Mouse (Mus musculus) adrenal gland, postnatal 14 days (tissue): ENCODE results near the gene Slc43a3. TPM values are rescaled to one million over a fixed set of nuclear protein-coding genes. Genes with fewer than 3 reads are reported as not detected.

Experiments used
- DNase-seq: peaks from one replicate; pipeline ENCODE4 v3.0.0; 2021; ENCODE audit warnings: mixed read lengths
- microRNA-seq, 2 experiments: library from miRNA; unstranded; fragments of <30 nt; microRNA quantifications; one replicate each; pipeline ENCODE4 v1.2.0; 2021
- total RNA-seq: library from RNA; stranded (reverse); gene quantifications from 2 replicates; pipeline ENCODE4 v1.2.3, GENCODE M21; 2021

Slc43a3 gene
- total RNA-seq, 1 experiment from 2014 or later = 62.5 TPM

DNA sequence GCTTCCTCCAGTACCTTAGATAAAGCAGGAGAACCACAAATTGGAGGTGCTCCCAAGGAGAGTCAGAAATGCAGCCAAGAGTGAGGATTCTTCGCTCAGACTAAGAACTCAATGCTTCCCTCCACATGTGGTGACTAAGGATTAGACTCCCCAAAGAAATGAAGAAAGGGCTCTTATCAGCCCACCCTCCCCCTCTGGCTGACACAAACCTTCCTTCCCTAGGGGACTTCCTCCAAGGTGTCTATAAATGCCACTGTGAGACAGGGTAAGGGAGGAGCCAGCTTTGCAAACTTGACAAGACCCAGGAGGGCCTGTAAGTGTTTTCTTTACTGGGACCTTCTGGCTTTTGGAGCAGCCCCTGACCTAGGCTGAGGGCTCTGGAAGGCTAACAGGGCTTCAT is 43.8 kb downstream of the Slc43a3 start, which contains the start of gene Prg2:
Prg2 (plus strand) TSS at position 274 of the 400 bp plus-strand sequence.
- no peak for DNase-seq

DNA sequence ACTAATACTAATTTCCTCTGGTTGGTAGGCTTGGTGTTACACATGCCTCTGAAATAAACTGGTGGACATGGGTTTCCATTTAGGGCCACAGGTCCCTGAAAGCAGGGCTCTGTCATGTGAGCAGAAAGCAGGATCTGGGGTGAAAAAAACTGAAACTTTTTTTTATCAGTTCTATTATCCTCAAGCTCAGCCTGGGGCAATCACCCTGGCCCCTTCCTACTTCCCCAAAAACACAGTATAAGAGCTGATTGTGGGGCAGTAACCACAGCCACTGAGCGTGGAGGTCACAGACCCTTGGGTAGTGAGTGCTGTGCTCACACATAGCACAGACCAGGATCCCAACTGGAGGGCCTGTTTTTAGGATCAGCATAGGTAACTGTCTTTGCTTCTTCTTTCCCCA is 51.6 kb downstream of the Slc43a3 start, which contains the start of gene Prg3:
Prg3 (plus strand) TSS at position 286 of the 400 bp plus-strand sequence.
- no peak for DNase-seq

- no peak for DNase-seq
Measured at GRCm38 (mm10) chr2:84996376-84996775, 60.0 kb downstream of the Slc43a3 start.

DNA sequence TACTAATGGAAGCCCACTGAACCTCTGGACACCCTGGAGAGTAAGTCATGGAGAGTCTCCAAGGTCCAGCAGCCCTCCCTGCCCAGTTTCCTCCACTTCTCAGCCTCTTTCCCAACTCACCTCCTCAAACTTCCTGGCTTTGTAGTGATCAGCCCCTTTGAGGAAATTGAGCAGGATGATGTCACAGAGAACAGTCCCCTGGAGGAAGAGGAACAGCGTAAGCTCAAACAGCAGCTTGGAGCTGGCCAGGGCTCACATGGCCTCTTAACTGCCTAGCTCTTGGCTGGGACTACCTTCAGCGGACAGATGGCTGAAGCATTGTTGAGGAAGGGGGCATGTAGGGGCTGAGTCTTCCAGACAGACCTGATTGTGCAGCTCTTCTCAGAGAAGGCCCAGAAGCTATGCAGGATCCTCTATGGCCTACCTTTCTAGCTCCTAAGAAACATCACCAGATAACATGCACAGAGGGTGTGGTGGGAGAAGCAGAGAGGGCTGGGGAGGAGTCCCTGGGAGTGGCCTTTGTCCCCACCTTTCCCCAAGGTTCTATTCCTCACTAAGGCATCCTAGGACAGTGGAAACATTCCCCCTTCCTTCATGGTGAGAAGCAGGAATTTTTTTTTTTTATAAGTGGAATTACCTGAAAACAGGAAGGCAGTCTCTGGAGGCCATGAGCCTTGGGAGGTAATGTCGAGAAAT is 63.3 kb downstream of the Slc43a3 start:
- DNase-seq = no peak

GRCm38 (mm10) chr2:85001497-85001896 is 65.1 kb downstream of the Slc43a3 start:
- DNase-seq = no peak

DNA sequence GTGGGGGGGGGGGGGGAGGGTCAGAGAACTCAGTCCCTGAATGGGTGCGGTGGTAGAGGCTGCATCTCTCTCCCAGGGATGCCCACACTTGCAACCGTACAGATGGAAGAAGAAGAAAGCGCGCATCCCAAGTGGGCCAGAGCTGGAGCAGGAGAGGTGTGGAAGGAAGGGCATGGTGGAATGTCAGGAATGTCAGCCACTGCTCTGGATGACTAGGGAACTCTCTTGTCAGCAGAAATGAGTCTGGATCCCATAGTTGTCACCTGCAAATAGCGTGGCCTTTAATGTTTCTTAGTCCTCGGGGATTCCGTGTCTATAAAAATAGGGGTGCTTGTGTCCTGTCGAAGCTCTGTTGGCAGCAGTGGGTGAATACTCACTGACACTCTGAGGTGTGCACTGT is 66.2 kb downstream of the Slc43a3 start:
- DNase-seq = no peak

DNA sequence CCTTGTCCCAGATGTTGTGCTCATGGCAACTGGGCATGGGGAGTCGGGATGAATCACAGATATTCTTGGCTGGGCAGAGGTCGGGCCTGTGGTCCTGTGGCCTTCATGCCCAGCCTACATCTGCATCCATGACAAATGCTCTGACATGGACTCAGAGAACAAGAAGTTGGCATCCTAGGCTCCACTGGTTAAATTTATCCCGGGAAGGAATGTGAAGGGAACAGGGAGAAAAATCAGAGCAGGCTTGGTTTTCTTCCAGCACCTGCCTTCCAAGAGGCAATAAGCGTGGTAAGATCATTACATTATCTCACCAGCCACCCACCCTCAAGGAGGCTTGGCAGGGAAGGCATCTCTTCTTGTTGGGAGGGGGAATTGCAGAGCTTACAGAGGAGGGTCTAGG is 68.0 kb downstream of the Slc43a3 start:
- DNase-seq = no peak

GRCm38 (mm10) chr2:85006600-85006999 is 70.2 kb downstream of the Slc43a3 start:
- DNase-seq = no peak

- DNase-seq = peak; percentile 47
Measured at GRCm38 (mm10) chr2:85007729-85008128, 71.3 kb downstream of the Slc43a3 start.

Small RNA genes within 50 kb of the gene (microRNA-seq; reads per million reads assigned to microRNA genes)
- gene Gm24332 = 0 reads per million in 2 experiments

Other genes with a start within 250 kb of the Slc43a3 start
- 52.8 and 58.1 TPM in 2 replicates for gene Zdhhc5, start 221.4 kb upstream of the Slc43a3 start, total RNA-seq
- 14.5 and 15.7 TPM in 2 replicates for gene Clp1, start 209.2 kb upstream of the Slc43a3 start, total RNA-seq
- 6.5 and 8.6 TPM in 2 replicates for gene Ypel4, start 202.5 kb upstream of the Slc43a3 start, total RNA-seq
- gene Gm19426, start 192.9 kb upstream of the Slc43a3 start, total RNA-seq = 5.2 and 5.3 TPM in 2 replicates
- gene Serping1, start 161.1 kb upstream of the Slc43a3 start, total RNA-seq = 73.1 and 93.2 TPM in 2 replicates
- gene Ube2l6, start 137.8 kb upstream of the Slc43a3 start, total RNA-seq = 45.6 and 48.7 TPM in 2 replicates
- not detected in 2 replicates for gene Smtnl1, start 113.9 kb upstream of the Slc43a3 start, total RNA-seq
- gene Timm10, start 109.6 kb upstream of the Slc43a3 start, total RNA-seq = 54.2 and 73.7 TPM in 2 replicates
- gene Slc43a1, start 97.7 kb upstream of the Slc43a3 start, total RNA-seq = 5.2 and 9.3 TPM in 2 replicates
- gene Rtn4rl2, start 49.9 kb upstream of the Slc43a3 start, total RNA-seq = 1.6 and 2.6 TPM in 2 replicates
- gene Prg2, start 43.9 kb downstream of the Slc43a3 start, total RNA-seq = 6.3 TPM in 1 of 2 replicates, not detected in the other
- not detected in 2 replicates for gene Prg3, start 51.6 kb downstream of the Slc43a3 start, total RNA-seq
- 115 and 123 TPM in 2 replicates for gene Ssrp1, start 100.7 kb downstream of the Slc43a3 start, total RNA-seq
- 0.59 and 0.60 TPM in 2 replicates for gene P2rx3, start 100.9 kb downstream of the Slc43a3 start, total RNA-seq
- 111 and 120 TPM in 2 replicates for gene Tnks1bp1, start 111.4 kb downstream of the Slc43a3 start, total RNA-seq
- 96.2 and 97.3 TPM in 2 replicates for gene Aplnr, start 199.6 kb downstream of the Slc43a3 start, total RNA-seq